Mouse (Mus musculus) cerebellum, adult 2 months (tissue): ENCODE results near the gene Tsnax.

Experiments
- CTCF ChIP-seq: fragments of 200-500 bp; IDR thresholded peaks from 2 replicates; pipeline ENCODE4 v1.5.1; 2011; ENCODE audit warnings: low read depth, mild to moderate bottlenecking, control low read depth, low read length, moderate library complexity, borderline replicate concordance; ENCODE audit not compliant: insufficient read depth
- POLR2A ChIP-seq: fragments of 200-500 bp; IDR thresholded peaks from 2 replicates; pipeline ENCODE4 v1.6.1; 2011; ENCODE audit warnings: low read length, control low read depth, borderline replicate concordance; ENCODE audit not compliant: insufficient read depth

- TF ChIP-seq CTCF, result no peak
- TF ChIP-seq POLR2A, result no peak
Measured at GRCm38 (mm10) chr8:125075389-125075788, 62.6 kb downstream of the Tsnax start.
